Mouse (Mus musculus): ENCODE measurements around the gene Dctn1.

Gene Dctn1

GRCm38 (mm10) chr6:83237123-83237522 is 71.4 kb downstream of the Dctn1 start:
- no peak for DNase-seq

- DNase-seq: no peak
Observed at GRCm38 (mm10) chr6:83244422-83245061, 78.8 kb downstream of the Dctn1 start.

- DNase-seq: peak; percentile 43
Observed at GRCm38 (mm10) chr6:83245134-83245533, 79.4 kb downstream of the Dctn1 start.

- DNase-seq: no peak
Observed at GRCm38 (mm10) chr6:83245997-83246396, 80.3 kb downstream of the Dctn1 start.

DNA sequence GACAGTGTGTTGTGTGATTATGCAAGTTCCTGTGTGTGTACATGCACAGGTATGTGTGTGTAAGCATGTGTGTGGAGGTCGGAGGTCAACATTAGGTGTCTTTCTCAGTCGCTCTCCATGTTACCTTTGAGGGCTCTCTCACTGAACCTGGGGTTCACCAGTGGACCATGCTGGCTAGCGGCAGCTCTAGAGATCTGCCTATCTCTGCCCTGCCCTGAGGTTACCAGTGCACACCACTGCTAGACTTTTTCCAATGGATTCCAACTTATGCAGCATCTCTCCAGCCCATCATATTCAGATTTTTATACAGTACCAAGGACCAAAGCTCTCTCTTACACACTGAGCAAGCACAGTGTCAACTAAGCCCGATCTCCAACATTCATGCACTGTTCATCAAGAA is 81.0 kb downstream of the Dctn1 start:
- no peak for DNase-seq

GRCm38 (mm10) chr6:83247153-83247552 is 81.4 kb downstream of the Dctn1 start:
- no peak for DNase-seq
